Mouse (Mus musculus) heart, postnatal 25 days (tissue): Measurements from ENCODE around the gene Col4a2. TPM values are rescaled to one million over a fixed set of nuclear protein-coding genes. Genes with fewer than 3 reads are reported as not detected.
A peak's percentile ranks its signal among the peaks of the same experiment; 100 is the strongest.

Experiments used
- DNase-seq: peaks from one replicate; pipeline ENCODE4 v3.0.0; 2022; ENCODE audit warnings: low spot score
- intact Hi-C: fragments of 180-260 bp; cut with DNase I; formaldehyde crosslinking; loops from one replicate; pipeline ENCODE4 v1.15.1; 2025
- total RNA-seq, 2 experiments: library from RNA; stranded (reverse); gene quantifications; 2 replicates each; pipeline ENCODE4 v1.2.3; 2021

The Col4a2 gene
- total RNA-seq, 2 experiments from 2014 or later = 292 to 338 TPM

DNA sequence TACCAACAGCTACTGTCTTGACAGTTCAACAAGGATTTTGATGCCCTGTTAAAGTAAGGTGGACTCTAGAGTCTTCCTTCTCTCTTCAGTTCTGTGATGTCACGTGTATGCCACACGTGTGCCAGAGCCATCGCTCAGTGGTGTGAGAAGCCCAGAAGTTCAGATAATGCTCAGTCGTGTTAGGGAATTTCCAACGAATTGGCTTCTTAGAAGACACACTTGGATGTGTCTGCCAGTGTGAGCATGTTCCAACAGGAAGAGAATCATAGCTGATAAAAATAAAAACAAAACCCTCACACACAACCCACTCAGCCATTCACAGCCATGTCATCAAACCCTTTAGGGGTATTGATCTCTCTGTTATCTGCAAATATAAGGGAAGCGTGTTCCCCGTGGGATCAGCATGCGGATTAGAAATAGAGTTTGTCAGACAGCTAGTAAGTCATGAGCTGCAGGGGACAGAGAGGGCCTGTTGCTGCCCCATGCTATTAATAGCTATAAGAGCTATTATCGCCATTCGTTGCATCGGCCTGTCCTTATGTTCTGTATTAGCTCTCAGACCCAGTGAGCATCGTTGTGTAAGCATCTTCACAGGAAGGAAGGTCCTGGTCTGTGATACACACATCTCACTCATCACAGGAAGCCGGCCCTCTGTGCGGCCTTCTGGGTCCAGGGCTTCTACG is 61.2 kb downstream of the Col4a2 start:
- no peak for DNase-seq
- intact Hi-C loops = no loop called here

GRCm38 (mm10) chr8:11374326-11375076 is 61.9 kb downstream of the Col4a2 start:
- intact Hi-C loops = no loop called here
- DNase-seq = no peak

DNA sequence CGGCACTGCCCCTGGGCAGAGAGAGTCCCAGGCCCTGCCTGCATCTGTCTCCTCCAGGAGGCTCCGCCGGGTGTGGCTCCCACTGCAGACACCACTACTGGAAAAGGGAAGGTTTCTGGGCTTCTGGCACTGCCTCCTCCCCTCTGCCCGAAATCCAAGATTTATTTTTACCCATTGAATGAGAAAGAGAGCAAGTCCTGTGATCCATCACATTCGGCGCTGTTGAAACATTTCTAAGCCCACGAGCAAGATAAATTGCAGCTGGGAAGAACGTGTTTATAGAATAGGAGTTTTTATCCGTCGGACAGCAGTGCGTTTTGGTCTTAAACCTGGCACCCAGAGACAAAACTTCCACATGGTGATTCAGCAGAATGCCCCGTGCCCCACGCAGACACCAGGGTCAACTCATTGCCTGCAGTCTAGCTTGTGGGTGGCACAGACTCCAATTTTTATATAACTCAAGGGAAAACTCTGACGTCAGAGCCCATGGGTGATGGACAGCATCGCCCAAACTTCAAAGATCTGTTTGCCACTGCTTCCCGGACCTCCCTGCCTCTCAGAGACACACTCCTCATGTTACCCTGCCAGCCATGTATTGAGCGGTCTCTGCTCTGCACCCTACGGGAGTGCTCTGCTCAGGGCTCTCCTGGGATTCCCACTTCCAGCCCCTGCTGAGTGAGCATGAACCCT is 63.3 kb downstream of the Col4a2 start:
- intact Hi-C loops = no loop called here
- DNase-seq = no peak

- intact Hi-C loops = no loop called here
- DNase-seq = no peak
Observed at GRCm38 (mm10) chr8:11377391-11378210, 65.0 kb downstream of the Col4a2 start.

GRCm38 (mm10) chr8:11379590-11379989 is 67.0 kb downstream of the Col4a2 start:
- no peak for DNase-seq
- intact Hi-C loops = no loop called here

DNA sequence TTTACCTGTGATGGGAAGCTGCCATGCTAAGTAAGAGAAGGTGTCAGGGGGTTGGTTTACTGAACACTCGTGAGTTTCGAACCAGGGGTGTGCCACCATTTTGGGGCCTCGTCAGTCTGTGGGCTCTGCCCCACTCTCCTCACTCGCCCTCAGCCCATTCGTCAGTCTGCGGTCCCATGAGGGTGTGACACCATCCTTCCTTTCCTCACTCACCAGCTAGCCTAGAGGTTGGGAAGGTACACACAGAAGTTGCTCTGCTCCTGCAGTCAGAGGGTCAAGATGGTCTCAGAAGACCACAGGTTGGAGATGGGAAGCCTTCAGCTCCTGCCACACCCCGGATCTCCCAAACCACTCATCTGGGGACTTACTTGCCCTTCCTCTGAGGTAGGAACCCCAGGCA is 68.9 kb downstream of the Col4a2 start:
- DNase-seq = no peak
- intact Hi-C loops = no loop called here

DNA sequence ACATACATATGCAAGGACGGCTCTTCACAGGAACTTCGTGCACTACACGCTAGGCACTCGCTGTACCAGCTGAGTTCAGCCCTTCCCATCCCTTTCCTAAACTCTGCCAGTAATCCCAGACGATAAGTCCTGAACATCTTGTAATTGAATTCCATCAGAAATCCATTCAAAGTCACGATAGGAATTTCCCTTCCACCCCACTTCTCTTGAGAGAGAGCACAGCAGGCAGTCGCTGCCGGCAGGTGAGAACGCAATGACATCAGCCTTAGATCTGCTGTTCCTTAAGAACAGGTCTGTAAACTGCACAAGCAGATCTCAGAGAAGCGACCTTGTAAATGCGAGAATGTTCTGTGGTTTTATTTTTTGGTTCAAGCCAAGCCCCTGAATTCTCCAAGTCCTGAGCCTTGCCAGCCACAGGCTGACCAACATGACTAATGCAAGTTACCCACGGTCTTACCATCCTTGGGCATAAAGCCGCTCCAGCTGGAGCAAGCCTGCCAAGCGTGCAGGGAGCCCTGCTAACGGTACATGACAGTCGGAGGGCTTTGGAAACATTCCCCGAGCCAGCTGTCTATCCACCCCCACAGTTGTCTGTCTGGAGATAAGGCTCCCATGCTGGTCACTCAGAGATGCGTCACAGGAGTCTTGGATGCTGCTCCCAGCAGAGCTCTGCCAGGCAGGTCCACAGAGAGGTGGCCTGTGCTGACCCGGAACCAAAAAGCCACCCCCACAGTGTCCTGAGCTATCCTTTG is 69.6 kb downstream of the Col4a2 start:
- intact Hi-C loops = no loop called here
- peak; percentile 75 for DNase-seq

- DNase-seq = no peak
- intact Hi-C loops = no loop called here
Observed at GRCm38 (mm10) chr8:11382933-11383332, 70.3 kb downstream of the Col4a2 start.

- DNase-seq = no peak
- intact Hi-C loops = no loop called here
Observed at GRCm38 (mm10) chr8:11383379-11383778, 70.8 kb downstream of the Col4a2 start.

- no peak for DNase-seq
- intact Hi-C loops = no loop called here
Observed at GRCm38 (mm10) chr8:11384841-11385240, 72.2 kb downstream of the Col4a2 start.

DNA sequence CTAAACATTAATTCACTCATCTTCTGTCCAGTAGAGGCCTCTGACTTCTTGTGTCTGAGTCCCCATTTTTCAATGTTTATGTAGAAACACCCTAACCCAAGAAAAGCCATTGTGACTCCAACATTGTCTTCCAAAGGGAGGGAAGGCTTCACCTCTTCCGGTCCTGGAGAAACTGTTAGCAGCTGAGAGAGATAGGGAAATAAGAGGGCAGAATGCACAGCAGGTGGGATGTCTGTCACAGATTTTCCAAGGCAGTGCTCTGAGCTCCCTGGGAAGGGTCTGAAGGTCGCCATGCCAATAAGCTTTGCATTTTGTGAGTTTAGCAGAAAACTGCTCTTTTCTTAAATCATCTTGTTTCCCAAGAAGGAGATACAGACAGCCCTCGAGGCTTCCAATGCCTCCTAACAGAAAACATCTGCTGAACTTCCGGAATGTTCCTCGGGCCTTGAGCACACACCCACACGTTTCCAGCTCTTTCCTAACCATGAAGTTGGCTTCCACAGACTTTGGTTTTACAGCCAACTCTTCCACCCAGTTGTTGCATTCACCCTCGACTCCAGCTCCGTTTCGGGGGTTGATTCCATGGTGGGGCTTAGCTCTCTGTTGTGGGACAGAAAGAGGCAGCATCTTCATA is 72.8 kb downstream of the Col4a2 start:
- DNase-seq = no peak
- intact Hi-C loops = no loop called here

DNA sequence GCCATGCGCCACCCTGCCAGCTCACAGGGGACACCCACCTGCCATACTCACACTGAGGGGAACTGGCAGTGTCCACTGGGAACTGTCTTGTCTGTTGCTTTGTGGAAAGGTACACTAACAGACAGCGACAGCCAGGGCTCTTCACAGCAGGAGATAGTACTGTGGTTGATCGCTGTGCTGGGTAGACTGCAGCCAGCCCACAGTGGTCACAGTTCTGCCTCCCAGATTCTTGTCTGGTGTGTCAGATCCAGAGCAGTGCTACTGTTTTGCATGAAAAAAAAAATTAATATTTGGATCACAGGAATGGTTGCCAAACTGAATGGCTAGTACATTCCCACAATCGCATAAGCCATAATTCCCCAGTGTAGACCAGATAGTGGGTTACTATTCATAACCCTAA is 74.7 kb downstream of the Col4a2 start:
- DNase-seq = no peak
- intact Hi-C loops = no loop called here

GRCm38 (mm10) chr8:11389275-11390050 is 76.9 kb downstream of the Col4a2 start:
- intact Hi-C loops = loop anchor here (5.0 kb wide), 1 partner anchor 42 kb away; no protein-coding TSS in a partner anchor
- DNase-seq = no peak

DNA sequence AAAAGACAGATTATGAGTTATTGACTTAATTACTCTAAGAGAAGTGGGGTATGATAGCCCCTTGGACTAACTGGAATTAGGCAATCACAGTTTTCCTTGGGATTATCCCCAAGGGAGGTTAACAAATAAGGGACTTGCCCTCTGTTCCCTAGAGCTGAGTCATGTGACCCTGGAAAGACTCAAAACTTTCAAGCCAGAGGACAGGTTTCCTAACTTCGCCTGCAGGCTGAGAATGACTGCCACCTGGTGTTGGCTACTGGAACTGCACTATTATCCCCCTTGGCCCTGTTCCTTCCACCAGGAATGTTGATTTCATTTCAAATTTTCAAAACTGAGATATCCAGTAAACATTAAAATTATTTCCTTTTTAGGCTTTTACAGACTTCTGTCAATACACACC is 80.1 kb downstream of the Col4a2 start:
- intact Hi-C loops = loop anchor here (1.0 to 5.0 kb wide), 3 partner anchors 45 to 139 kb away; no protein-coding TSS in a partner anchor
- DNase-seq = peak; percentile 51

GRCm38 (mm10) chr8:11393161-11393560 is 80.6 kb downstream of the Col4a2 start:
- no peak for DNase-seq
- intact Hi-C loops = loop anchor here (1.0 to 5.0 kb wide), 3 partner anchors 46 to 140 kb away; no protein-coding TSS in a partner anchor

DNA sequence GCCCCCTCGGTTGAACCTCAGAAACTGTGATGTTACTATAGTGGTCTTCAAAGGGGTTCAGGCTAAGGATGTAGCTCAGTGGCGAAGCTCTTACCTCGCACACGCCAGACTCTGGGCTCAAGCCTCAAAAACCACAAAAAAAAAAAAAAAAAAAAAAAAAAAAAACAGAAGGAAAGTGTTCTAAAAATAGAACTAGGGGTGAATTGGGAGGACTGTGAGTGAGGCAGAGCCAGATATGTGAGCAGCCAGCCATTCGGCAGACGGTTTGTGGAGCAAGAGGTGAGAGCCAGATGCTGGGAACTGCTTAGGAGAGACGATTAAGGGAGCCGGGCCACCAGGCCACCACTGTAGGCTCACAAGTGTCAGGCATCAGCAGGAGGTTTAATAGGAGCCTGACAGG is 81.0 kb downstream of the Col4a2 start:
- intact Hi-C loops = loop anchor here (1.0 to 5.0 kb wide), 3 partner anchors 46 to 140 kb away; no protein-coding TSS in a partner anchor

GRCm38 (mm10) chr8:11394773-11395172 is 82.2 kb downstream of the Col4a2 start:
- DNase-seq = no peak
- intact Hi-C loops = loop anchor here (5.0 kb wide), 1 partner anchor 47 kb away; no protein-coding TSS in a partner anchor

More for the DNA sequence above, 81.0 kb downstream of the Col4a2 start:
- DNase-seq = no peak

DNA sequence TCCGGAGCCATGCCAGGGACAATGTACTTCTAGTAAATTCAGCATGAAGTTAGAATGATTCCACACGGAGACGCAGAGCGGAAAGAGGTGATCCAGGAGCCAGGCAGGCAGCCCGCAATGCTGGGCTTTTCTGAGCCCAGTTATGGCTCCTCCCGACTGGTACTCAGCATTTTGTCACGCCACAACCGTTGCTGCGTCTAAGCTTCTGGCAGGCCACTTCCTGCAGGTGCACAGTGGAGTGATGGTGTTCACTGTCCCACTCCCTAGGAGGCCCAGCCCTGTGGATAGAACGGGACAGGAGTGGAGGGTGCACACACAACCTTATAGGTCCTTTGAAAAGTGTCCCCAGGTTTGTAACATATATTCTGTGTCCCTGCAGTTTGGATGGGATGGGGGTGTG is 83.0 kb downstream of the Col4a2 start:
- intact Hi-C loops = no loop called here
- no peak for DNase-seq
